Mouse (Mus musculus) embryonic facial prominence, embryonic 13.5 days (tissue): ENCODE measurements around the gene Ndufa8. TPM values are rescaled to one million over a fixed set of nuclear protein-coding genes. Genes with fewer than 3 reads are reported as not detected.

ENCODE experiments used
- ATAC-seq: fragments of 200-750 bp; cut with Nextera tagmentation; 2 replicates; pipeline ENCODE4 v1.8.0; 2017; ENCODE audit warnings: low read depth; ENCODE audit not compliant: insufficient number of reproducible peaks, insufficient read depth, low FRiP score, low TSS enrichment
- H3K27ac ChIP-seq: fragments of 300-500 bp; sonication (generic); 2 replicates; pipeline ENCODE4 v1.5.1; 2015; ENCODE audit warnings: moderate library complexity, mild to moderate bottlenecking, inconsistent platforms
- H3K27me3 ChIP-seq: fragments of 300-500 bp; sonication (generic); 2 replicates; pipeline ENCODE4 v1.6.1; 2015; ENCODE audit warnings: mild to moderate bottlenecking, inconsistent platforms
- H3K36me3 ChIP-seq: fragments of 300-500 bp; sonication (generic); 2 replicates; pipeline ENCODE4 v1.6.1; 2015; ENCODE audit warnings: mild to moderate bottlenecking, inconsistent platforms
- H3K4me1 ChIP-seq: fragments of 300-500 bp; sonication (generic); 2 replicates; pipeline ENCODE4 v1.6.1; 2015; ENCODE audit warnings: inconsistent platforms
- H3K4me2 ChIP-seq: fragments of 300-500 bp; sonication (generic); 2 replicates; pipeline ENCODE4 v1.6.1; 2015; ENCODE audit warnings: moderate library complexity, mild to moderate bottlenecking, inconsistent platforms
- H3K4me3 ChIP-seq: fragments of 300-500 bp; sonication (generic); 2 replicates; pipeline ENCODE4 v1.5.1; 2015; ENCODE audit warnings: mild to moderate bottlenecking, inconsistent platforms
- H3K9ac ChIP-seq: fragments of 300-500 bp; sonication (generic); 2 replicates; pipeline ENCODE4 v1.6.1; 2015; ENCODE audit warnings: mild to moderate bottlenecking, inconsistent platforms
- H3K9me3 ChIP-seq: fragments of 300-500 bp; sonication (generic); 2 replicates; pipeline ENCODE4 v1.6.1; 2016; ENCODE audit warnings: inconsistent platforms
- WGBS: fragments of 180-500 bp; shearing (Covaris S2); methylation state at CpG from one replicate; pipeline ENCODE4 v1.1.7; 2015; ENCODE audit warnings: mixed read lengths; 5-methylcytosine and 5-hydroxymethylcytosine counted together
- polyA plus RNA-seq: library from polyadenylated mRNA; unstranded; fragments of >200 nt; fragmentation: Nextera tagmentation; extraction: Ambion mirVana; gene quantifications from 2 replicates; pipeline ENCODE4 v1.2.1, GENCODE M21; 2015

Ndufa8 gene
- polyA plus RNA-seq, 1 experiment from 2014 or later: 220 TPM

DNA sequence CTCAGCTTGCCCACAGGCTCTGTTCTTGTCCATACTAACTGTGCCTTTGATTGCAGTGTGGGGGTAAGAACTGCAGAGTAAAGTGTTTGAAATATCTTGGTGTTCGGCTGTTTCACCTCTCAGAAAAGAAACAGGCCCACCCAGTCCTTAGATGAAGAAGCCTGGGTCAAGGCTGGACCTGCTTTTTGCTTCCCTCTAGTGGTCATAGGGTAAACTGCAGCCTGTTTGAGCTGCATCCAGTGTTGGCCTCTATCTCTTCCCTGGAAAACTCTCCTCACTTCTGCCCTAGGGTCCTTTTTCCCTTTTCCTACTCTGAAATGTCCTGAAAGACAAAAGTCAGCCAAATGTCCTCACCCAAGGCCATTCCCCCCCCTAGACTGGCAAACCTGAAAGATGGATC, 41.1 kb downstream of the Ndufa8 start:
- WGBS: 7% methylated on average over 1 of the region's 1 CpGs
- Histone ChIP-seq H3K27me3 (peaks cover 29% of the 10 kb centered on the region), H3K9me3 (no peaks in the 10 kb centered on the region), H3K4me3 (no peak overlapping the region), H3K4me1 (peaks cover 19% of the 10 kb centered on the region), H3K36me3 (no peaks in the 10 kb centered on the region), H3K27ac (no peak overlapping the region), H3K4me2 (no peak overlapping the region), H3K9ac (no peak overlapping the region)
- ATAC-seq: no peak

DNA sequence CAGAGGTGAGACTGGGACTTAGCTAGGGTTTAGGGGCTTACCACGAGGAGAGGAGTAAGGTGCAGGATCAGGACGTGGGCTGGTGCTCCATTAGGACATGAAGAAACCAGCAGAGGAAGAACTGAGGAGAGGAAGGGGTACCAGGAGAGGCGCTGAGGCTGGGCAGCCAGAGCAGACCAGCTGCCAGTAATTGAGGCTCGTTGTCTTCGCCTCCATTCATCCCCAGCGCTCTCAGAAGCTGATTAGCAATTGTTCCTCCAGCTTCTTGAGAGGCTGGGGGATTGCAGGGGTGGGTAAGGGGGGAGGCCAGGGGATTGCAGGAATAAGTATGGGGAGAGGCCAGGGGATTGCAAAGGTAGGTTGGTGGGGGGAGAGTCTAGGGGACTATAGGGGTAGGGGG, 47.0 kb downstream of the Ndufa8 start:
- Histone ChIP-seq H3K27ac (no peak overlapping the region), H3K9ac (no peak overlapping the region), H3K4me1 (peaks cover 4% of the 10 kb centered on the region; the same call in 1 of the 2 replicates), H3K4me3 (no peak overlapping the region), H3K36me3 (no peaks in the 10 kb centered on the region), H3K27me3 (peaks cover 18% of the 10 kb centered on the region), H3K4me2 (no peak overlapping the region), H3K9me3 (no peaks in the 10 kb centered on the region)
- ATAC-seq: no peak
- WGBS: 46% methylated on average over 6 of the region's 6 CpGs

DNA sequence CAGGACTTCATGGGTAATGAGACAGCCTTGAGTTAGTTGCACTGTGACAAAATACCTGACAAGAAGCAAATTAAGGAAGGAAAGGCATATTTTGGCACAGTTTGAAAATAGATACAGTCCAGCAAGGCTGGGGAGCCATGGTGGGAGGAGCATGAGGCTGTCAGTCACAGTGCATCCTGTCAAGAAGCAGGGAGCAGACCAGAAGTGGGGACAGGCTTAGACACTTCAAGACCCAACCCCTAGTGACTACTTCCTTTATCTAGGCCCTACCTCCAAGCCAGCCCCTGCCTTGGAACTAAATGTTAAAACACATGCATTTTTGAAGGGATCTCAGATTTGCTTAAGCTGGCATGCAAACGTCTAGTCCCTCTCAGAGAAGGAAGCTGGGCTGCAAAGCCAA, 48.8 kb downstream of the Ndufa8 start:
- Histone ChIP-seq H3K4me2 (no peak overlapping the region), H3K27ac (no peak overlapping the region), H3K9me3 (no peaks in the 10 kb centered on the region), H3K9ac (no peak overlapping the region), H3K4me1 (peaks cover 4% of the 10 kb centered on the region; the same call in 1 of the 2 replicates), H3K36me3 (no peaks in the 10 kb centered on the region), H3K27me3 (peaks cover 18% of the 10 kb centered on the region), H3K4me3 (no peak overlapping the region)
- WGBS: 44% methylated on average over 1 of the region's 1 CpGs
- ATAC-seq: no peak

DNA sequence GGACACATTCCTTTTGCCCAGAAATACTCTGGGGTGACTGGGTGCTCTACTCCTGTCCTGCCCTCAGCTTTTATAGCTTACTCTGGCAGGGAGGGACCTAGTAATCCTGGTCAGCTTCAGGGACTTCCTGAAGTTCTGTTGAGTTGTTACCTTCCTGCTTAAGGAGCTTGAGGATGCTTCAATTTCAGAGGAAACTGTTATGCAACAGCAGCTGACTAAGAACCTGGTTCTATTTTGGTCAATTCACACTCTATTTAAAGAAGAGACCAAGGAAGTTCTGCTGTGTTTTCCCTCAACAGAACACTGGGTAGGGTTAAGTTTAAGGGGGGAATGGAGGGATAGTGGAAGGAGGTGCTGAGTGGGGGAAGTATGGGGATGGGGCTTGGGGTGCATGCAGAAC, 50.0 kb downstream of the Ndufa8 start:
- Histone ChIP-seq H3K4me1 (peaks cover under 1% of the 10 kb centered on the region; the same call in 1 of the 2 replicates), H3K36me3 (no peaks in the 10 kb centered on the region), H3K9ac (no peak overlapping the region), H3K4me3 (no peak overlapping the region), H3K27ac (no peak overlapping the region), H3K4me2 (no peak overlapping the region), H3K9me3 (no peaks in the 10 kb centered on the region), H3K27me3 (peaks cover 19% of the 10 kb centered on the region)
- no peak for ATAC-seq

DNA sequence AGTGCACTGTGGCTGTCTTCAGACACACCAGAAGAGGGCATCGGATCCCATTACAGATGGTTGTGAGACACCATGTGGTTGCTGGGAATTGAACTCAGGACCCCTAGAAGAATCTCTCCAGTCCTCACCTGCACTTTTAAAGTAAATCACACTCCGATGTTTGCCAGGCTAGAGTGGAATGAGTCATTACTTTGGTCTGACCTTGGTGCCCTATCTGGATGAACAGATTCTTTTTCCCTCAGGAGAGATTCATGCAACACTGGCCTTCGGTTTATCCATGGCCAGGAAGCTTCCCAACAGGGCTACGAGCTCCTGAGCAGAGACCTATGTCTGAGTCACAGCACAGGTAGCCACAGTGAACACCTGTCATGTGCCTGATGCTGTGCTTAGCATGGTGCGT, 50.8 kb downstream of the Ndufa8 start:
- no peak overlapping the region for H3K27ac ChIP-seq
- no peaks in the 10 kb centered on the region for H3K9me3 ChIP-seq
- WGBS: 82% methylated on average over 5 of the region's 5 CpGs
- H3K4me1 ChIP-seq: no peaks in the 10 kb centered on the region
- H3K9ac ChIP-seq: no peak overlapping the region
- no peaks in the 10 kb centered on the region for H3K36me3 ChIP-seq
- 0 out of 2 replicates have a peak, but pooled peaks cover 15% of the 10 kb centered on the region for H3K27me3 ChIP-seq
- ATAC-seq: no peak
- H3K4me3 ChIP-seq: no peak overlapping the region
- no peak overlapping the region for H3K4me2 ChIP-seq

DNA sequence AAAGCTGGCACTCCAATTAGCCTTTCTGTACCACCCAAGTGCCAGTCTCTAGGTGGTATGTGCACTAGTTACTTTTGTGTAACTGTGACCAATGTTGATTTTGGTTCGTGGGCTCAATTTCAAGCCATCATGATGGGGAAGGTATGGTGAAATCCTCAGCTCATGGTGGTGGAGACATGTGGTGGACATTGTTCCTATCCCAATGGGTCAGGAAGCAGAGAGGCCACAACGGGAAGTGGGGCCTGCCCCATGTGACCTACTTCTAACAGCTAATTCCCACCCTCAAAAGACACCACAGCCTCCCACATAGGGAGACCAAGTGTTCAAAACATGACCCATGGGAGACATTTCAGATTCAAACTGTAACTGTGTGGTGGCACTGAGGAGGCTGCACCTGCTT, 52.5 kb downstream of the Ndufa8 start:
- Histone ChIP-seq H3K4me1 (no peaks in the 10 kb centered on the region), H3K9me3 (no peaks in the 10 kb centered on the region), H3K36me3 (no peaks in the 10 kb centered on the region), H3K4me3 (no peak overlapping the region), H3K9ac (no peak overlapping the region), H3K27me3 (0 out of 2 replicates have a peak, but pooled peaks cover 7% of the 10 kb centered on the region), H3K4me2 (no peak overlapping the region), H3K27ac (no peak overlapping the region)
- ATAC-seq: no peak
- WGBS: 79% methylated on average over 2 of the region's 2 CpGs

DNA sequence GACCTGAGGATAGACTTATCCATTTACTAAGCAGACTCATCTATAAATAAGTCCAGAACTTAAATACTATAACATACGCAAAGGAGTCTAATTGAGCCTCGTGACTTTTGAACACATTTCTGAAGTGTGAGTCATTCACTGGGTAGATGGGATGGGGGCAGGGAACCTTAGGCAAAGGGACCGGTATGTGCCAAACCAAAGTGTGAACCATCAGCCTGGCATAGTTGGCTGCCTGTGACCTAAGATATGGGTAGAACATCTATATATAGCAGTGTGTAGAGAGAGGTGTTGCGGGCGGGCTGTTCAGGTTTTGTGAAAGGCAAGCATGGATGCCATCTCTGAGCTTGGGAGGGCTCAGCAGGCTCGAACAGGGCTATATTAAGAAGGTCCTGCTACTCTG, 54.9 kb downstream of the Ndufa8 start:
- Histone ChIP-seq H3K27me3 (0 out of 2 replicates have a peak, but pooled peaks cover 5% of the 10 kb centered on the region), H3K9me3 (no peaks in the 10 kb centered on the region), H3K27ac (no peak overlapping the region), H3K36me3 (no peaks in the 10 kb centered on the region), H3K9ac (no peak overlapping the region), H3K4me3 (no peak overlapping the region), H3K4me2 (no peak overlapping the region), H3K4me1 (no peaks in the 10 kb centered on the region)
- WGBS: 81% methylated on average over 6 of the region's 6 CpGs
- no peak for ATAC-seq

DNA sequence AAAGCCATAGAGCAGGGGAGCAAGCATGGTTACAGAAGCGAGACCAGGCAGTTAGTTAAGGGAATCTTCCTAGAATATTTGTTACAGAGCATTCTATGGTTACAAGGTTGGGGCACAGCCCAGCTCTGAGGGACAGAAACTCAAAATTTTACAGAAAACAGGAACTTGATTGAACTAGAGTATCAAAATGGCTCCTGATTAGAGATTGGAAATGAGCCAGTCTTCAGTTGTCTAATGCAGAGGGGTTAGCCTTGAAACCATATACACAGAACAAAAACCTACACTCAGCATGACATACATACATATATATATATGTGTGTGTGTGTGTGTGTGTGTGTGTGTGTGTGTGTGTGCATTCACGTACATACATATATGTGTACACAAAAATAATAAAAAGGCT, 55.7 kb downstream of the Ndufa8 start:
- no peak overlapping the region for H3K4me2 ChIP-seq
- no peaks in the 10 kb centered on the region for H3K9me3 ChIP-seq
- no peak for ATAC-seq
- H3K4me1 ChIP-seq: no peaks in the 10 kb centered on the region
- H3K27ac ChIP-seq: no peak overlapping the region
- WGBS: 72% methylated on average over 2 of the region's 2 CpGs
- H3K4me3 ChIP-seq: no peak overlapping the region
- H3K36me3 ChIP-seq: no peaks in the 10 kb centered on the region
- H3K27me3 ChIP-seq: 0 out of 2 replicates have a peak, but pooled peaks cover 5% of the 10 kb centered on the region
- no peak overlapping the region for H3K9ac ChIP-seq

DNA sequence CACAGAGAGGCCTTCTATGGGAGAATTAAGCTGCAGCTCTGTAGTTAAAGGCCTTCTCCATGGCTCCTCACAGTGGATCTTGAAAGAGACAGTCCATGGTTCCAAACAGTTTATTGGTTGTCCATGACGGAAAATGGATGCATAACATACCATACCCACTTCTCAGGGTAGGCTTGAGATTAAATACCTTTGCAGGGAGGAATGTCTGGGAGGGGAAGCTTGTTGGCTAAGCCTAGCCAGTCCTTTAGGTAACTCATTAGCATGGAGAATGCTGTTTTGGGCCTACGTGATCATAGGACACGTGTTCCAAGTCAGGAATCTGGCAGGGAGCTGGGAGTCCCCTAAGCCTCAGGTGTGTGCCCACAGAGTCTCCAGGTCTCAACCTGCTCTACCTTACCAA, 56.9 kb downstream of the Ndufa8 start:
- ATAC-seq: no peak
- Histone ChIP-seq H3K36me3 (no peaks in the 10 kb centered on the region), H3K9ac (no peak overlapping the region), H3K4me3 (no peak overlapping the region), H3K4me2 (no peak overlapping the region), H3K9me3 (no peaks in the 10 kb centered on the region), H3K4me1 (no peaks in the 10 kb centered on the region), H3K27me3 (peaks cover 11% of the 10 kb centered on the region; the same call in 1 of the 2 replicates), H3K27ac (no peak overlapping the region)
- WGBS: 84% methylated on average over 3 of the region's 3 CpGs

Other genes starting within 250 kb of the Ndufa8 start
- gene Ttll11, start 69.5 kb downstream of the Ndufa8 start, polyA plus RNA-seq: 2.0 and 2.1 TPM in 2 replicates
- gene Morn5, start 52 bp upstream of the Ndufa8 start, polyA plus RNA-seq: 0.78 TPM in 1 of 2 replicates, not detected in the other
- 13.7 and 13.8 TPM in 2 replicates for gene Lhx6, start 56.0 kb upstream of the Ndufa8 start, polyA plus RNA-seq
- 27.6 and 34.7 TPM in 2 replicates for gene Mrrf, start 87.0 kb upstream of the Ndufa8 start, polyA plus RNA-seq
- gene Rbm18, start 87.4 kb upstream of the Ndufa8 start, polyA plus RNA-seq: 82.8 and 85.6 TPM in 2 replicates
- 6.6 and 6.9 TPM in 2 replicates for gene Ptgs1, start 181.0 kb upstream of the Ndufa8 start, polyA plus RNA-seq